Mouse (Mus musculus) lung, adult 2 months (tissue): ENCODE measurements at regions not wholly inside any gene's neighbourhood (a gene's known extent, or its start where the extent isn't known, plus 50 kb on each side); places are given as distances from the start of the nearest gene placed in this dataset.

Experiments
- DNase-seq: peaks from one replicate; pipeline ENCODE4 v3.0.0; 2022
- H3K4me1 ChIP-seq: fragments of 200-500 bp; 2 replicates; pipeline ENCODE4 v1.6.1; 2011; ENCODE audit warnings: low read length; ENCODE audit not compliant: control insufficient read depth, insufficient read depth
- H3K4me3 ChIP-seq: fragments of 200-500 bp; replicated peaks from 2 replicates; pipeline ENCODE3; 2011; ENCODE audit warnings: low read depth, mild to moderate bottlenecking, control low read depth, low read length; ENCODE audit errors: extremely low read depth
- CTCF ChIP-seq: fragments of 200-500 bp; IDR thresholded peaks from 2 replicates; pipeline ENCODE4 v1.5.1; 2011; ENCODE audit warnings: mild to moderate bottlenecking, low read length, control low read depth; ENCODE audit not compliant: insufficient read depth
- POLR2A ChIP-seq: fragments of 200-500 bp; IDR thresholded peaks from 2 replicates; pipeline ENCODE4 v1.6.1; 2011; ENCODE audit warnings: low read depth, mild to moderate bottlenecking, control low read depth, low read length, borderline replicate concordance; ENCODE audit errors: extremely low read depth
- WGBS: fragments of 180-500 bp; shearing (Covaris S2); methylation state at CpG from one replicate; pipeline ENCODE4 v1.1.7; 2018; 5-methylcytosine and 5-hydroxymethylcytosine counted together

- H3K4me3 ChIP-seq, result no peak overlapping the region
Measured at GRCm38 (mm10) chr14:105720816-105721510, 175.7 kb downstream of the Spry2 start.

GRCm38 (mm10) chr14:105718676-105719441 is 177.8 kb downstream of the Spry2 start:
- no peak for TF ChIP-seq CTCF
- TF ChIP-seq POLR2A, result no peak
- WGBS, result 48% methylated on average over 6 of the region's 6 CpGs
- H3K4me1 ChIP-seq, result peaks cover 2% of the 10 kb centered on the region; the same call in 1 of the 2 replicates
- DNase-seq, result no peak
- no peak overlapping the region for H3K4me3 ChIP-seq

More at GRCm38 (mm10) chr14:105720816-105721510, 175.7 kb downstream of the Spry2 start:
- DNase-seq, result no peak
- TF ChIP-seq CTCF (no peak), POLR2A (no peak)
- H3K4me1 ChIP-seq, result peaks cover 2% of the 10 kb centered on the region; the same call in 1 of the 2 replicates
- WGBS, result 85% methylated on average over 6 of the region's 6 CpGs

GRCm38 (mm10) chr14:105717821-105718220 is 178.8 kb downstream of the Spry2 start:
- no peak for DNase-seq
- TF ChIP-seq POLR2A (no peak), CTCF (no peak)
- WGBS, result 41% methylated on average over 2 of the region's 2 CpGs
- no peak overlapping the region for H3K4me3 ChIP-seq
- peaks cover 2% of the 10 kb centered on the region; the same call in 1 of the 2 replicates for H3K4me1 ChIP-seq

- no peak for TF ChIP-seq CTCF
- TF ChIP-seq POLR2A, result no peak
- 67% methylated on average over 2 of the region's 2 CpGs for WGBS
- no peak for DNase-seq
- H3K4me3 ChIP-seq, result no peak overlapping the region
- no peaks in the 10 kb centered on the region for H3K4me1 ChIP-seq
Measured at GRCm38 (mm10) chr14:105708691-105709090, 187.9 kb downstream of the Spry2 start.

GRCm38 (mm10) chr14:105706756-105707155 is 189.9 kb downstream of the Spry2 start:
- TF ChIP-seq CTCF, result no peak
- no peak overlapping the region for H3K4me3 ChIP-seq
- WGBS, result 96% methylated on average over 7 of the region's 7 CpGs
- H3K4me1 ChIP-seq, result no peaks in the 10 kb centered on the region
- no peak for DNase-seq

- 47% methylated on average over 1 of the region's 1 CpGs for WGBS
- Histone ChIP-seq H3K4me1 (no peaks in the 10 kb centered on the region), H3K4me3 (no peak overlapping the region)
- no peak for TF ChIP-seq POLR2A
- no peak for DNase-seq
Measured at GRCm38 (mm10) chr14:105698616-105699015, 198.0 kb downstream of the Spry2 start.

- Histone ChIP-seq H3K4me3 (no peak overlapping the region), H3K4me1 (no peaks in the 10 kb centered on the region)
- TF ChIP-seq CTCF (no peak), POLR2A (no peak)
- WGBS, result 93% methylated on average over 1 of the region's 1 CpGs
- DNase-seq, result no peak
Measured at GRCm38 (mm10) chr14:105698086-105698485, 198.5 kb downstream of the Spry2 start.

GRCm38 (mm10) chr14:105697398-105697797 is 199.2 kb downstream of the Spry2 start:
- 84% methylated on average over 13 of the region's 13 CpGs for WGBS
- no peak for DNase-seq
- Histone ChIP-seq H3K4me1 (no peaks in the 10 kb centered on the region), H3K4me3 (no peak overlapping the region)
- TF ChIP-seq CTCF (no peak), POLR2A (no peak)

GRCm38 (mm10) chr14:105694969-105695368 is 201.7 kb downstream of the Spry2 start:
- H3K4me1 ChIP-seq, result no peaks in the 10 kb centered on the region
- DNase-seq, result no peak
- TF ChIP-seq CTCF, result no peak
- no peak for TF ChIP-seq POLR2A
- no peak overlapping the region for H3K4me3 ChIP-seq

GRCm38 (mm10) chr14:105693713-105694112 is 202.9 kb downstream of the Spry2 start:
- Histone ChIP-seq H3K4me1 (no peaks in the 10 kb centered on the region), H3K4me3 (no peak overlapping the region)
- 74% methylated on average over 4 of the region's 4 CpGs for WGBS
- no peak for TF ChIP-seq POLR2A
- no peak for TF ChIP-seq CTCF
- DNase-seq, result no peak
